Mouse (Mus musculus) lung, embryonic 16.5 days (tissue): ENCODE data around the gene Ddit4. TPM values are rescaled to one million over a fixed set of nuclear protein-coding genes. Genes with fewer than 3 reads are reported as not detected.
A peak's percentile ranks its signal among the peaks of the same experiment; 100 is the strongest.

Experiments
- ATAC-seq: fragments of 200-750 bp; cut with Nextera tagmentation; 2 replicates; pipeline ENCODE4 v1.8.0; 2017; ENCODE audit warnings: low read depth, mild to moderate bottlenecking, moderate library complexity
- H3K27ac ChIP-seq: fragments of 300-500 bp; sonication (generic); 2 replicates; pipeline ENCODE4 v1.5.1; 2014; ENCODE audit warnings: mild to moderate bottlenecking, control low read depth, low read length
- H3K27me3 ChIP-seq: fragments of 300-500 bp; sonication (generic); 2 replicates; pipeline ENCODE4 v1.6.1; 2014; ENCODE audit warnings: low read depth, low read length, mixed read lengths; ENCODE audit not compliant: control insufficient read depth, insufficient read depth
- H3K36me3 ChIP-seq: fragments of 300-500 bp; sonication (generic); 2 replicates; pipeline ENCODE4 v1.6.1; 2014; ENCODE audit warnings: low read length; ENCODE audit not compliant: control insufficient read depth, insufficient read depth
- H3K4me1 ChIP-seq: fragments of 300-500 bp; sonication (generic); replicated peaks from 2 replicates; pipeline ENCODE4 v1.6.1; 2014; ENCODE audit warnings: low read length, mixed read lengths; ENCODE audit not compliant: control insufficient read depth, insufficient read depth
- H3K4me2 ChIP-seq: fragments of 300-500 bp; sonication (generic); 2 replicates; pipeline ENCODE4 v1.6.1; 2014; ENCODE audit warnings: low read depth, low read length, control low read depth
- H3K4me3 ChIP-seq: fragments of 300-500 bp; sonication (generic); 2 replicates; pipeline ENCODE4 v1.5.1; 2014; ENCODE audit warnings: mild to moderate bottlenecking, low read length, control low read depth
- H3K9ac ChIP-seq: fragments of 300-500 bp; sonication (generic); 2 replicates; pipeline ENCODE4 v1.6.1; 2014; ENCODE audit warnings: low read length, control low read depth
- H3K9me3 ChIP-seq: fragments of 300-500 bp; sonication (generic); 2 replicates; pipeline ENCODE4 v1.6.1; 2016; ENCODE audit warnings: low read length; ENCODE audit not compliant: control insufficient read depth
- WGBS: fragments of 180-500 bp; shearing (Covaris S2); extraction: QIAGEN DNeasy Blood & Tissue Kit; methylation state at CpG from one replicate; pipeline ENCODE4 v1.1.7; 2014; 5-methylcytosine and 5-hydroxymethylcytosine counted together
- polyA plus RNA-seq: library from polyadenylated mRNA; unstranded; fragments of >200 nt; fragmentation: Nextera tagmentation; extraction: Ambion mirVana; gene quantifications from 2 replicates; pipeline ENCODE4 v1.2.1, GENCODE M21; 2015

The Ddit4 gene
- polyA plus RNA-seq, 1 experiment from 2014 or later, result 36.3 TPM

DNA sequence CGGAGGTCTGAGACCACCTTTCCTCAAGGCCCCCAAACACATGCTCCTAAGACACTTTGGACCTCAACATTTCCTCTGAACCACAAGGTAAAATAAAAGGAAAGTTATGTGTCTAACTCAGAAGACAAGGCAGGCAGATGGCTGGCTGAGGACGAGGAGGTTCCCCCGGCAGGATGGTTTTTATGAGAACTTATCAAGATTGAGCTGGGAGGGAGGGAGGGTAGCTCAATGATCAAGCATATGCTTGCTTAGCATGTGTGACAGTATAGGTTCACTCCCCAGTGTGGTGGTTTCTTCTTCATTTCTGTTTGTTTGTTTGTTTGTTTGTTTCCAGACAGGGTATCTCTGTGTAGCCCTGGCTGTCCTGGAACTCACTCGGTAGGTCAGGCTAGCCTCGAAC is 5.3 kb downstream of the Ddit4 start:
- no peak for ATAC-seq
- no peak overlapping the region for H3K27ac ChIP-seq
- no peaks in the 10 kb centered on the region for H3K36me3 ChIP-seq
- H3K27me3 ChIP-seq, result no peaks in the 10 kb centered on the region
- no peak overlapping the region for H3K4me3 ChIP-seq
- no peak overlapping the region for H3K9ac ChIP-seq
- 82% methylated on average over 5 of the region's 5 CpGs for WGBS
- H3K4me2 ChIP-seq, result no peak overlapping the region
- no peaks in the 10 kb centered on the region for H3K9me3 ChIP-seq
- H3K4me1 ChIP-seq, result peaks cover 47% of the 10 kb centered on the region

DNA sequence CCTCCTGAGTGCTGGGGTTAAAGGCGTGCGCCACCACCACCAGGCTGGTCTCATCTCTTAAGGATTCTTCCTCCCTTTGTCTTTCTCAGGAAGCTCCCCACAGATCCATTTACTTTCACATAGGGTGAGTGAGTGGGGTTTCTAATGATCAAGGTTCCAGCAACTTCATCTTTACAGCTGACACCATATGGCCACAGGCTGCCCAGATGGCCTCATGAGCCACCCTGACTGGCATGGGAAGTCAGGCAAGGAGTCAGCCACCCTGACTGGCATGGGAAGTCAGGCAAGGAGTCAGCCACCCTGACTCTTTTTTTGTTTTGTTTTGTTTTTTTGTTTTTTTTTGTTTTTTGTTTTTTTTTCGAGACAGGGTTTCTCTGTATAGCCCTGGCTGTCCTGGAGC is 6.2 kb downstream of the Ddit4 start:
- no peak overlapping the region for H3K4me2 ChIP-seq
- no peaks in the 10 kb centered on the region for H3K36me3 ChIP-seq
- ATAC-seq, result no peak
- peaks cover 43% of the 10 kb centered on the region for H3K4me1 ChIP-seq
- H3K4me3 ChIP-seq, result no peak overlapping the region
- H3K27me3 ChIP-seq, result no peaks in the 10 kb centered on the region
- no peak overlapping the region for H3K9ac ChIP-seq
- no peaks in the 10 kb centered on the region for H3K9me3 ChIP-seq
- H3K27ac ChIP-seq, result no peak overlapping the region
- 70% methylated on average over 3 of the region's 3 CpGs for WGBS

DNA sequence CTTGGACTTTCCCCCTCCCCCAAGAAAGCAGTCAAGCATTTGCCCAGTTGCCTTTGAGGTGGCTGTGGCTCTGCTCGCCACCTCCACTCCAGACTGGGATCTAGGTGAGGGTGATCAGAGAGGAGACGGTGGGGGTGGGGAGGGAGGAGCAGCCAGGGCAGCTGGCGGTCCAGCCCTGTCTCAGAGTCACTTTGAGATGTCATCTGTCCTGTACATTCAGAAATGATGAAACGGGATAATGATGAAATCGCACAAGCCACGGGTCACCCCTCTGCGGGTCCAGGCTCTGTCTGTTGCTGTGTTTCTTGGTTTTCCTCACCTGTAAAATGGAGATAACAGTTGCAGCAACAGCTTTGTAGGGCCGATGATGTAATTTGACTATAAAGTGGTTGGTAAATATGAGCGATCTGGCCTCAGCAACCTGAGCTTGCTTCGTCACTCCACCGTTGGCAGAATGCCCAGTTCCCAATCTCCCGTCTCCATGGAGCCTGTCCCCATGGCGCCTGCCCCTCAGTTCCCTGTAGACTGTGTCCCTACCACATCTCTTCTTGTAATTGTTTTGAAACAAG is 8.1 kb downstream of the Ddit4 start:
- peak; percentile 91 for ATAC-seq
- 9% methylated on average over 13 of the region's 13 CpGs for WGBS
- Histone ChIP-seq H3K27ac (peak overlapping the region; percentile 79), H3K4me1 (peaks cover 26% of the 10 kb centered on the region), H3K9ac (peak overlapping the region; percentile 45), H3K4me3 (peak overlapping the region; percentile 32), H3K36me3 (no peaks in the 10 kb centered on the region), H3K9me3 (no peaks in the 10 kb centered on the region), H3K4me2 (peak overlapping the region; percentile 63), H3K27me3 (no peaks in the 10 kb centered on the region)

DNA sequence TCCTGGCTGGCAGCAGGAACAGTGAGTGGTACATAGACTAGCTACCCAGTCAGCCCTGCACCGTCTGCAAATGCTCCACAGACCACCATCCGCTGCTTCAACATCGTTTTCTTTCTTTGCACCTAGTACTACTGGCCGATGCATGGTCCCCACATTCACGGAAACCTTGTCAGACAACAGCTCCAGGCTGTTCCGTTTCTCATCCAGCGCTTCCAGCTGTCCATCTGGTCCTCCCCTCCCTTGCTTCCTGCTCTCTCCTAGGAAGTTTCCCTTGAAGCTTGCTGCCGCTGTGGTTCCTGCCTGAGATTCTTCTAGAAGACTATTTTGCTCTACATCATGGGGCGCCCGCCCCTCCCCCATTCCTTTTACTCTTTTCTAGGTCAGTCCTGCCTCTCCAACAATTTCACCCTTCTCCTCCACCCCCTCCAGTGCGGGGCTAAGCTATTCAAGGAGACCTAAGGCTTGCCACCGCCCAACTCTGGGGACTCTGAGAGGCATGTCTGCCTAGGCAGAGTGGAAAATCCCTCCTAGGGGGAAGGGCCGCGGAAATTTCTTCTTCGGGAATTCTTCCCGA is 8.7 kb downstream of the Ddit4 start:
- H3K4me3 ChIP-seq, result peak overlapping the region; percentile 32
- peak overlapping the region; percentile 45 for H3K9ac ChIP-seq
- H3K4me1 ChIP-seq, result peaks cover 24% of the 10 kb centered on the region
- H3K4me2 ChIP-seq, result peak overlapping the region; percentile 63
- ATAC-seq, result peak; percentile 81
- no peaks in the 10 kb centered on the region for H3K27me3 ChIP-seq
- no peaks in the 10 kb centered on the region for H3K9me3 ChIP-seq
- WGBS, result 1% methylated on average over 16 of the region's 16 CpGs
- H3K36me3 ChIP-seq, result no peaks in the 10 kb centered on the region
- H3K27ac ChIP-seq, result peak overlapping the region; percentile 79

DNA sequence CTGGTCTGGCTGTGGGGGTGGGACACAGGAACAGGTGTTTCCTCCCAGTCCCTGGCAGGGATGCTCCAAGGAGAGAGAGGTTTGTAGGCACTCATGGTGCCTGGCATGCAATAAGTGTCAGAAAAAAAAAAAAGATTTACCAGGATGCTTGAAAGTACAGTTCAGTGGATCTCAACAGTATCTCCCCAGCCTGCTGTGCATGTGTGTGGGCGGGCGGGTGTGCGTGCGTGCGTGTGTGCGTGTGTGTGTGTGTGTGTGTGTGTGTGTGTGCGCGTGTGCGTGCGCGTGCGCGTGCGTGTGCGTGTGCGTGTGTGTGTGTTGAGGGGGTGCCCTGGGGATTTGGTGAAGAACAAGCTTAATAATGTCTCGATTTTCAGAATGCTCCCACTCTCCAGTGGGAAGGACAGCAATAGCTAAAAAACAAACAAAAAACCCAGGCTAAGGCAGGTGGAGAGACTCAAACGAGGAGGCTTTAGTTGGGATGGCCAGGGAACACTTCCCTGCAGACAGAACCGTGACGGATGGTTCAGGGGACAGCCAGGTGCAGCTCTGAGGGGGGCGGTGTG is 9.3 kb downstream of the Ddit4 start:
- Histone ChIP-seq H3K27ac (peak overlapping the region; percentile 79), H3K9me3 (no peaks in the 10 kb centered on the region), H3K4me2 (peak overlapping the region; percentile 63), H3K9ac (peak overlapping the region; percentile 45), H3K4me3 (peak overlapping the region; percentile 32), H3K27me3 (no peaks in the 10 kb centered on the region), H3K4me1 (peaks cover 20% of the 10 kb centered on the region), H3K36me3 (no peaks in the 10 kb centered on the region)
- WGBS, result 34% methylated on average over 21 of the region's 21 CpGs
- no peak for ATAC-seq

DNA sequence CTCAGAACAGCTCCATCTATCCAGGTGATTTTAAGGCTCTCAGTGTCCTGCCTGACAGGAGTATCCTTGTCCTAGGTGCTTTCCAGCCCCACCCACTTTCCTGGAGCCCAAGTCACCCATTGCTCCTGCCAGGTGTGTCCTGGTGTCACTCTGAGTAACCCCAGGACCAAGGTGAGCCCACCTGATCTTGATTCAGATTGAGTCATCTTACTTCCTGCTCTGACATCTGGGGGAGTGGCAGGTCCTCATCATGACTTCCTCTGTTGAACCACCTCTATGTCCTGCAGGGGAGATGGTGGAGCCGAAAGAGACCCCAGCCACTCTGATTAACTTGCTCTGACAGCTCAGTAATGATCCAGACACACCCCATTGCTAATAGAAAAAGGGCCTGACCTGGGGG is 12.6 kb downstream of the Ddit4 start:
- ATAC-seq, result no peak
- Histone ChIP-seq H3K9me3 (no peaks in the 10 kb centered on the region), H3K27ac (no peak overlapping the region), H3K4me3 (no peak overlapping the region), H3K4me1 (peaks cover 18% of the 10 kb centered on the region), H3K36me3 (no peaks in the 10 kb centered on the region), H3K9ac (no peak overlapping the region), H3K4me2 (no peak overlapping the region), H3K27me3 (no peaks in the 10 kb centered on the region)
- WGBS, result 65% methylated on average over 1 of the region's 1 CpGs

DNA sequence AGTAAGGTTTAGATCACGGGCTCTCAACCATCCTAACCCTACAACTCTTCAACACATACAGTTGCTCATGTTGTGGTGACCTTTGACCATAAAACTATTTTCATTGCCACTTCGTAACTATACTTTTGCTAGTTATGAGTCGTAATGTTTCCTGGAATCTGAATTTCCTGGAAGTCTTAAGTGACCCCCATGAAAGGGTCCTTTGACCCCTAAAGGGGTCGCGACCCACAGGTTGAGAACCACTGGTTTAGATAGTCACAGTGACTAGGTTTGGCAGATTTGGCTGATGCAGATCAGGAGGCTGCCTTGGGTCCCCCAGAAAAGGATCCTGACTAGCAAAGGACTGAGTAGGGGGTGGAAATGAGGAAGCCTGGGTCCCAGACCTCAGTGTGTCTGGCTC is 13.0 kb downstream of the Ddit4 start:
- H3K9ac ChIP-seq, result no peak overlapping the region
- H3K4me1 ChIP-seq, result peaks cover 18% of the 10 kb centered on the region
- H3K27me3 ChIP-seq, result no peaks in the 10 kb centered on the region
- no peak overlapping the region for H3K27ac ChIP-seq
- H3K36me3 ChIP-seq, result no peaks in the 10 kb centered on the region
- no peak overlapping the region for H3K4me3 ChIP-seq
- no peak overlapping the region for H3K4me2 ChIP-seq
- ATAC-seq, result no peak
- no peaks in the 10 kb centered on the region for H3K9me3 ChIP-seq
- WGBS, result 81% methylated on average over 5 of the region's 5 CpGs

DNA sequence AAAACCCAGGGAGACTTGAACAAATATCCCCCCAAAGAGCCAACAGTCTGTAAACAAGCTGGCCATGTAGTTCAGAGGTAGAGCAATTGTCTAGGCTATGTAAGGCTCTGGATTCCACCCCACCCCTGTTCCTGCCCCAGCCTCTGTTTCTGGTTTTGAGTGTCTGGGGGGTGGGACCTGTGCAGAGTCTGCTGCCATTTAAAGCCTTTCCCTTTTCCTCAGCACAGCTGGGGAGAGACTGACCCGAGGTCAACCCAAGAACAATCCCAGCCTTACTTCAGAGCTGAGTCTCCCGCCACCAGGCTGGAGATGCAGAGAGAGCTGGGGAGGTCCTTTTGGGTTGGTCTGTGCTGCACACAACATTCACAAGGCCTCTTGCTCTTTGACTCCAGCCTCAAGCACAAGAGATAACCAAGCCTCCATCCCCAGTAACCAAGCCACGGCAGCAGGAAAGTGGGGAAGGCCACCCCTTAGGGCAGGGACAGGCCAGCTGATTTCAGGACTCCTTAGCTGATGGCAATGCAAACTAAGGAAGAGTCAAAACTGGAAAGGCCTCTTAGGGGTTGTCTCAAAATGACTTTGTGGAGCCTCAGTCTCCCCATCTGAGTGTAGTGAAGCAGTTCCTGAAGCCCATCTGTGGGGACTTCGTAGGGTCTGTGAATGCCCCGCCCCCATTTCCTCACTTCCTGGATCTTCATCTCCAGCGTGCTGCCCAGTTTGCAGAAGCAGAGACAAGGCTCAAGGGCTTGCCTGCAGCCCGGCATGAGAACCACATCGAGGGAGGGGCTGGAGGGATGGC is 15.4 kb downstream of the Ddit4 start:
- Histone ChIP-seq H3K9me3 (no peaks in the 10 kb centered on the region), H3K27me3 (no peaks in the 10 kb centered on the region), H3K9ac (no peak overlapping the region), H3K36me3 (no peaks in the 10 kb centered on the region), H3K27ac (no peak overlapping the region), H3K4me1 (no peaks in the 10 kb centered on the region), H3K4me2 (no peak overlapping the region), H3K4me3 (no peak overlapping the region)
- peak; percentile 29; the same call in 1 of the 2 replicates for ATAC-seq
- WGBS, result 44% methylated on average over 8 of the region's 8 CpGs

DNA sequence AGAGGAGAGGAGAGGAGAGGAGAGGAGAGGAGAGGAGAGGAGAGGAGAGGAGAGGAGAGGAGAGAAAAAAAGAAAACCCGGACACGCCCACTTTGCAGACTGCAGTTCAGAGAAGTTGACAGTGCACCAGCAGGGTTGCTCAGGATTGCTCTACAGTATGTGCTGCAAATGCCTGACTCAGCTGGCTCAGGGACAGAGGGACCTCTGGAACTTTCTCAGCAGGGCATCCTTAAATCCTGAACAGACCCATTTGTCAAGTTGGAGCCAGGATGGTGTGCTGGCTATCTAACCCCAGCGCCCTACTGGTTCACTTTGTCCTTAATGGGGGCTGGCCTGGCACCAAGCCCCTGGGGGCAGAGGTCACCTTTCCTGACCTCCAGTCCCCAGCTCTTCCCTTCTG is 17.6 kb downstream of the Ddit4 start:
- no peak overlapping the region for H3K9ac ChIP-seq
- no peak overlapping the region for H3K27ac ChIP-seq
- no peaks in the 10 kb centered on the region for H3K9me3 ChIP-seq
- no peaks in the 10 kb centered on the region for H3K27me3 ChIP-seq
- 54% methylated on average over 3 of the region's 3 CpGs for WGBS
- no peaks in the 10 kb centered on the region for H3K36me3 ChIP-seq
- no peak for ATAC-seq
- no peak overlapping the region for H3K4me3 ChIP-seq
- no peaks in the 10 kb centered on the region; the same call in 1 of the 2 replicates for H3K4me1 ChIP-seq
- no peak overlapping the region for H3K4me2 ChIP-seq
